Mouse (Mus musculus) testis, adult 2 months (tissue): ENCODE measurements around the gene Cnot1. TPM values are rescaled to one million over a fixed set of nuclear protein-coding genes. Genes with fewer than 3 reads are reported as not detected.

ENCODE experiments used
- H3K27ac ChIP-seq: fragments of 200-500 bp; 2 replicates; pipeline ENCODE4 v1.5.1; 2012; ENCODE audit warnings: low read depth, low read length; ENCODE audit not compliant: control insufficient read depth, insufficient read depth
- H3K27me3 ChIP-seq: fragments of 200-500 bp; 2 replicates; pipeline ENCODE4 v1.6.1; 2012; ENCODE audit warnings: mild to moderate bottlenecking, low read length, moderate library complexity; ENCODE audit not compliant: control insufficient read depth, insufficient read depth
- H3K36me3 ChIP-seq: fragments of 200-500 bp; 2 replicates; pipeline ENCODE4 v1.6.1; 2012; ENCODE audit warnings: mild to moderate bottlenecking, low read length; ENCODE audit not compliant: control insufficient read depth, insufficient read depth
- H3K4me1 ChIP-seq: fragments of 200-500 bp; 2 replicates; pipeline ENCODE4 v1.6.1; 2012; ENCODE audit warnings: low read length; ENCODE audit not compliant: control insufficient read depth, insufficient read depth
- H3K4me3 ChIP-seq: fragments of 200-500 bp; 2 replicates; pipeline ENCODE4 v1.5.1; 2012; ENCODE audit warnings: low read depth, mild to moderate bottlenecking, low read length, moderate library complexity, mixed read lengths; ENCODE audit not compliant: control insufficient read depth
- CTCF ChIP-seq: fragments of 200-500 bp; IDR thresholded peaks from 2 replicates; pipeline ENCODE4 v1.5.1; 2012; ENCODE audit warnings: low read depth, mild to moderate bottlenecking, inconsistent platforms, low read length, moderate library complexity; ENCODE audit not compliant: control insufficient read depth, insufficient read depth, insufficient replicate concordance
- POLR2A ChIP-seq: fragments of 200-500 bp; IDR thresholded peaks from 2 replicates; pipeline ENCODE4 v1.6.1; 2012; ENCODE audit warnings: low read depth, mild to moderate bottlenecking, inconsistent platforms, low read length, moderate library complexity; ENCODE audit not compliant: control insufficient read depth
- polyA plus RNA-seq: library from polyadenylated mRNA; depleted of rRNA; stranded (reverse); fragments of >200 nt; gene quantifications from 2 replicates; pipeline ENCODE4 v1.2.3, GENCODE M21; 2012

Cnot1 gene
- polyA plus RNA-seq, 1 experiment, result 236 TPM

DNA sequence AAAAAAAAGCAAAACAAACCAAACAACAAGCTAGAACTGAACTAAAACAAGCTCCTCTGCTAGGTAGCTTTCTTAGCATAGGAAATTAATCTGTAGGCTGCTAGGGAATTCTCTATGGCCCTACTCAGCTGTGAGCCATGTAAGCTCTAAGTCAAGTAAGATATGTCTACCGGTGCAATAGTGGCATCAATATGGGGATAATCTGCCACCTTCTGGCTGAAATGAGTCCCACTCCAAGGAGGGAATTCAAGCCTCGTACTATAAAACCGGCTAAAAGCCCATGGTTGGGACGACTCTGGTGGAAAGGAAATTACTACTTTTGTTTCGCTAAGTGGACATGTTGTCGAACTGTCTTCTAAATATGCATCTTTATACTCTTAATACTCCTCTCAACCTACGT lies 68.7 kb downstream of the Cnot1 start:
- no peaks in the 10 kb centered on the region for H3K27me3 ChIP-seq
- no peak for TF ChIP-seq POLR2A
- TF ChIP-seq CTCF, result no peak
- no peak overlapping the region for H3K4me3 ChIP-seq
- no peak overlapping the region for H3K27ac ChIP-seq
- H3K4me1 ChIP-seq, result no peaks in the 10 kb centered on the region
- peaks cover 7% of the 10 kb centered on the region for H3K36me3 ChIP-seq

- Histone ChIP-seq H3K4me1 (no peaks in the 10 kb centered on the region), H3K4me3 (no peak overlapping the region), H3K27me3 (no peaks in the 10 kb centered on the region), H3K27ac (no peak overlapping the region), H3K36me3 (peaks cover 1% of the 10 kb centered on the region; the same call in 1 of the 2 replicates)
- TF ChIP-seq CTCF, result no peak
- no peak for TF ChIP-seq POLR2A
Observed at GRCm38 (mm10) chr8:95727625-95728024, 79.6 kb downstream of the Cnot1 start.

DNA sequence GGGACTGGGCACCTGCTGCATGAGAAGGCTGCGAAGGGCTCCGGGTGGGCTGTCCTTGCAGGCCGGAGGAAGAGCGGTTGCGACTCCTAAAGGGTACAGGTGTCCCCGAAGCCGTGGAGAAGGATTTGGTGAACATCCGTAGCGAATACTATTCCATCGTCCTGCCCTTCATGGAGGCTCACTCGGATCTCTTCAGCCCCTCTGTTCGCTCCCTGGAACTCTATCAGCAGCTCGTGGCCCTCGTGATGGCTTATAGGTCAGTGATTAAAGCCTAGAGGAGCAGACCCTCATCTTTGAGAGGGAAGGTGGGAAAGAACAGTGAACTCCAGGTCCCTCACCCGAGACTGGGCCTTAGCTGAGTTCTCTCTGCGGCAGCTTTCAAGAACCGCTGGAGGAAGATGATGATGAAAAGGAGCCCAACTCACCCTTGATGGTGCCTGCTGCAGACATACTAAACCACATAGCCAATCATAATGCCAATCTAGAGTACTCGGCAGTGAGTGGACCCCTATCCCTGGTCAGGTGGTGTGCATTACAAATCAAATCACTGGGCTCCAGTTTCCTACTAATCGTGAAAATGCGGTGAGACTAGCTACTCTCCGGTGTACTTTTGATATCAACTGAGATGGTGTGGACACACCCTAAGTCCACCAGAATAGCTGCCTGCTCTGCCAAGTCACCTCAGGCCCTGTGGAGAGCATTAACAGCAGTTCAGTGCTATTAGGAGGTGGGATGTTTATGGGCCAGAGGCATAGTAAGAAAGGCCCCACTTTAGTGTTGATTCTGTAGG lies 90.5 kb downstream of the Cnot1 start:
- TF ChIP-seq POLR2A, result no peak
- no peak for TF ChIP-seq CTCF
- H3K4me1 ChIP-seq, result peaks cover 4% of the 10 kb centered on the region
- no peaks in the 10 kb centered on the region; the same call in 1 of the 2 replicates for H3K36me3 ChIP-seq
- H3K4me3 ChIP-seq, result peak overlapping the region; percentile 85
- no peaks in the 10 kb centered on the region for H3K27me3 ChIP-seq
- no peak overlapping the region for H3K27ac ChIP-seq

DNA sequence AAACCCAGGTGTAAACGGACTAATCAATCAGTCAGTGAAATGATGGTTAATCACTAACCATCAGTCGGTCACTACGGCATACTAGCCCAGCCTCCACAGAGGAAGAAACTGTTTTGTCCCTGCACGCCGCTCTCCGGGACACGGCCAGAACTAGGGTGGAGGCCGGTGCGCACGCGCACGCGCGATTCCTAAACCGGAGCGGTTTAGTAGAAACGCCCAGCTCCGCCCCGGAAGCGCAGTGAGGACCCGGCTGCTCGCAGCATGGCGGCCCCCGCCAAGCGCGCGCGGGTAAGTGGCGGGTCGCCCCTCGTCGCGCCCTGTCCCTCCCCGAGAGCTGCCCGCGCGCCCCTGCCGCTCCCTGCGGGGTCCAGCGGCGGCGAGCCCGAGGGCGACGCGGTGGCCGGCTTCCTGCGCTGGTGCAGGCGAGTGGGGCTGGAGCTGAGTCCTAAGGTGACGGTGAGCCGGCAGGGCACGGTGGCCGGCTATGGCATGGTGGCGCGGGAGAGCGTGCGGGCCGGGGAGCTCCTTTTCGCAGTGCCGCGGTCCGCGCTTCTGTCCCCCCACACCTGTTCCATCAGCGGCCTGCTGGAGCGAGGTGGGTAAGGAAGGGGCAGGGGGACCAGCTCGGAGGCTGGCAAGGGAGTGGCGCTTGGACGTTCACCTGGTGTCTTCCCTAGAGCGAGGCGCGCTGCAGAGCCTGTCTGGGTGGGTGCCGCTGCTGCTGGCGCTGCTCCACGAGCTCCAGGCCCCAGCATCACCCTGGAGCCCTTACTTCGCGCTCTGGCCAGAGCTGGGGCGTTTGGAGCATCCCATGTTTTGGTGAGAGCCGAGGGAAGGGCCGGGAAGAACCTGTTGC lies 91.4 kb downstream of the Cnot1 start, which contains the start of gene Setd6:
TSS of gene Setd6 (plus strand) at position 206 of the 856 bp plus-strand sequence.
- TF ChIP-seq CTCF, result no peak
- TF ChIP-seq POLR2A, result peak; percentile 84
- peak within 1 kb of the TSS; percentile 85 for H3K4me3 ChIP-seq
- no peaks in the 10 kb centered on the region; the same call in 1 of the 2 replicates for H3K36me3 ChIP-seq
- H3K4me1 ChIP-seq, result peaks cover 4% of the 10 kb centered on the region
- H3K27ac ChIP-seq, result peak within 1 kb of the TSS; percentile 91
- no peaks in the 10 kb centered on the region for H3K27me3 ChIP-seq

DNA sequence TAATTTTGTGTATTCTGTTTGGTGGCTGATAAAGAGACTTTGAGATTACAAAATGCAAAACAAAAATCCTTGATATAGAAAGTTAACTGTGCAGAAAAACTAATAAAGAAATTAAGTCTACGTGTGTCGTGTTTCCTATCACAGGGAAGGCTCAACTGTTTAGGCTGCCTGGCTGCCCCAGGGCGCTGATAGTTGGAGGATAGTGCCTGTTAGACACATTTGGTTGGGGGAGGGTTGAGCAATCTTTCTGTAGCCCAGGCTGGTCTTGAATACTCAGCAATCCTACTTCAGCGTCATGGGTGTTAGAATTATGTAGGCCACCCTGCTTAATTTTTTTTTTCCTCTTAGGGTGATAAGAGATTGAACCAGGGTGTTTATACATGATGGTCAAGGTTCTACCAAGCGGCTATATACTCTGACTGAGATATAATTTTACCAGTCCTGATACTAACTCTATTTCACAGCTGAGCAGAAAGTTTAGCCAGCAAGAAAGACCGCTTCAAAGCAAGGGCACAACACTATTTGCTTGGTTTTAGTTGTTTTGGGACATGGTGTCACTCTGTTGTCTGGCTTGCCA lies 92.3 kb downstream of the Cnot1 start:
- Histone ChIP-seq H3K27me3 (no peaks in the 10 kb centered on the region), H3K36me3 (no peaks in the 10 kb centered on the region; the same call in 1 of the 2 replicates), H3K4me1 (peaks cover 4% of the 10 kb centered on the region), H3K27ac (peak overlapping the region; percentile 91), H3K4me3 (peak overlapping the region; percentile 85; the same call in 1 of the 2 replicates)
- TF ChIP-seq CTCF, result no peak
- no peak for TF ChIP-seq POLR2A

- H3K27me3 ChIP-seq, result no peaks in the 10 kb centered on the region
- no peak overlapping the region for H3K4me3 ChIP-seq
- no peak for TF ChIP-seq CTCF
- no peak for TF ChIP-seq POLR2A
- H3K36me3 ChIP-seq, result no peaks in the 10 kb centered on the region; the same call in 1 of the 2 replicates
- H3K27ac ChIP-seq, result no peak overlapping the region
- H3K4me1 ChIP-seq, result peaks cover 4% of the 10 kb centered on the region
Observed at GRCm38 (mm10) chr8:95714367-95714766, 92.9 kb downstream of the Cnot1 start.
